9 mouse cellular contexts compared by ENCODE assay signal in genomic region chr2:133793293-133793692, GRCm38 (mm10).
DNase-seq lines count a peak whose midpoint lies in the region; ATAC-seq and TF ChIP-seq lines count a peak whose summit lies in the region.
"Had no signal": no experiment of that assay in that cellular context is flagged by ENCODE, and none has a peak within 500 bp of the region (broad histone marks: within the 10 kb centered on the region; RNA-seq: fewer than 3 reads in every experiment).

No protein-coding gene starts in this region.

- H3K4me2 ChIP-seq in liver, postnatal 0 days (ENCODE audit: low read depth, low read length) = no peak overlapping the region
- H3K4me2 ChIP-seq in liver, embryonic 12.5 days = no peak overlapping the region
- H3K4me2 ChIP-seq: lung, embryonic 15.5 days had no signal

- H3K27ac ChIP-seq in liver, postnatal 0 days (ENCODE audit: low read depth) = no peak overlapping the region
- no peak overlapping the region for H3K27ac ChIP-seq in liver, embryonic 12.5 days
- H3K27ac ChIP-seq in midbrain, embryonic 10.5 days (replicated peaks) = no peak overlapping the region
- H3K27ac ChIP-seq: lung, embryonic 15.5 days had no signal

- H3K4me3 ChIP-seq in liver, postnatal 0 days (ENCODE audit: low read depth, low read length) = no peak overlapping the region
- H3K4me3 ChIP-seq in liver, embryonic 12.5 days = no peak overlapping the region
- no peak overlapping the region for H3K4me3 ChIP-seq in midbrain, embryonic 10.5 days
- H3K4me3 ChIP-seq: lung, embryonic 15.5 days had no signal

- no peak overlapping the region for H3K9ac ChIP-seq in liver, postnatal 0 days (replicated peaks)
- no peak overlapping the region for H3K9ac ChIP-seq in liver, embryonic 12.5 days
- H3K9ac ChIP-seq: lung, embryonic 15.5 days had no signal

- H3K36me3 ChIP-seq in liver, postnatal 0 days (replicated peaks; ENCODE audit: insufficient read depth, low read length) = no peaks in the 10 kb centered on the region
- H3K36me3 ChIP-seq in liver, embryonic 12.5 days = no peaks in the 10 kb centered on the region
- no peaks in the 10 kb centered on the region for H3K36me3 ChIP-seq in midbrain, embryonic 10.5 days
- H3K36me3 ChIP-seq: lung, embryonic 15.5 days had no signal

- no peak for TF ChIP-seq EP300 in liver, postnatal 0 days (IDR thresholded peaks at IDR 0.05; ENCODE audit: low read depth)

- ATAC-seq in liver, postnatal 0 days = no peak
- ATAC-seq in liver, embryonic 12.5 days = no peak

- no peaks in the 10 kb centered on the region for H3K27me3 ChIP-seq in liver, postnatal 0 days (ENCODE audit: insufficient read depth, low read length)
- H3K27me3 ChIP-seq in liver, embryonic 12.5 days (replicated peaks) = no peaks in the 10 kb centered on the region
- H3K27me3 ChIP-seq in midbrain, embryonic 10.5 days (ENCODE audit: low read depth, poor library complexity, severe bottlenecking) = no peaks in the 10 kb centered on the region
- H3K27me3 ChIP-seq: lung, embryonic 15.5 days had no signal

- DNase-seq in heart, adult 18-20 months = peak; percentile 1 to 42
- no peak for DNase-seq in heart, adult 9 months (ENCODE audit: low spot score in 2 of 2)
- DNase-seq in liver, postnatal 0 days = peak; percentile 14
- peak; percentile 26 for DNase-seq in brain, adult 2 months (ENCODE audit: low read depth, low spot score)
- DNase-seq in lung, postnatal 14 days = peak; percentile 53
- no peak for DNase-seq in midbrain, embryonic 10.5 days (ENCODE audit: low spot score)
- no peak for DNase-seq in ovary, adult 18-20 months (ENCODE audit: low spot score)

- 31% methylated on average over 2 of the region's 2 CpGs for WGBS in liver, postnatal 0 days (ENCODE audit: insufficient replicate concordance)
- 25% methylated on average over 2 of the region's 2 CpGs for WGBS in liver, embryonic 12.5 days (ENCODE audit: insufficient replicate concordance)
- WGBS in midbrain, embryonic 10.5 days = 45% methylated on average over 2 of the region's 2 CpGs

- peak; percentile 57 for TF ChIP-seq CTCF in liver, postnatal 0 days (IDR thresholded peaks at IDR 0.05; ENCODE audit: low read depth)

- no peaks in the 10 kb centered on the region for H3K4me1 ChIP-seq in liver, postnatal 0 days (ENCODE audit: insufficient read depth)
- no peaks in the 10 kb centered on the region for H3K4me1 ChIP-seq in liver, embryonic 12.5 days
- no peaks in the 10 kb centered on the region for H3K4me1 ChIP-seq in midbrain, embryonic 10.5 days
- H3K4me1 ChIP-seq: lung, embryonic 15.5 days had no signal

- H3K9me3 ChIP-seq in liver, postnatal 0 days (ENCODE audit: low read length) = no peaks in the 10 kb centered on the region
- H3K9me3 ChIP-seq in liver, embryonic 12.5 days (replicated peaks) = no peaks in the 10 kb centered on the region
- no peaks in the 10 kb centered on the region for H3K9me3 ChIP-seq in midbrain, embryonic 10.5 days (replicated peaks)
- H3K9me3 ChIP-seq: lung, embryonic 15.5 days had no signal

Comparison
In these comparisons a context has a peak if more than half of its experiments do, and no peak if none do; other contexts are left out.
1. DNase-seq: peak in heart, adult 18-20 months (2 of 2), liver, postnatal 0 days (single experiment), brain, adult 2 months (single experiment) and lung, postnatal 14 days (single experiment); none in heart, adult 9 months (0 of 2), midbrain, embryonic 10.5 days (single experiment) and ovary, adult 18-20 months (single experiment).